Mouse (Mus musculus) midbrain, embryonic 11.5 days (tissue): ENCODE measurements around the gene Eci1. TPM values are rescaled to one million over a fixed set of nuclear protein-coding genes. Genes with fewer than 3 reads are reported as not detected.

ENCODE experiments used
- ATAC-seq: fragments of 200-750 bp; cut with Nextera tagmentation; 2 replicates; pipeline ENCODE4 v1.8.0; 2017; ENCODE audit warnings: moderate TSS enrichment, moderate library complexity; ENCODE audit not compliant: low FRiP score
- DNase-seq: peaks from one replicate; pipeline ENCODE4 v3.0.0; 2015; ENCODE audit warnings: low spot score; ENCODE audit errors: missing footprints
- H3K27ac ChIP-seq: fragments of 300-500 bp; sonication (generic); 2 replicates; pipeline ENCODE4 v1.5.1; 2014; ENCODE audit warnings: low read depth, low read length
- H3K27me3 ChIP-seq: fragments of 300-500 bp; sonication (generic); 2 replicates; pipeline ENCODE4 v1.6.1; 2014; ENCODE audit warnings: mild to moderate bottlenecking, low read length, moderate library complexity, mixed read lengths; ENCODE audit not compliant: control insufficient read depth, insufficient read depth
- H3K36me3 ChIP-seq: fragments of 300-500 bp; sonication (generic); 2 replicates; pipeline ENCODE4 v1.6.1; 2014; ENCODE audit warnings: mild to moderate bottlenecking, low read length, moderate library complexity, mixed read lengths; ENCODE audit not compliant: control insufficient read depth, insufficient read depth
- H3K4me1 ChIP-seq: fragments of 300-500 bp; sonication (generic); 2 replicates; pipeline ENCODE4 v1.6.1; 2014; ENCODE audit warnings: low read length; ENCODE audit not compliant: control insufficient read depth, insufficient read depth
- H3K4me2 ChIP-seq: fragments of 300-500 bp; sonication (generic); 2 replicates; pipeline ENCODE4 v1.6.1; 2014; ENCODE audit warnings: mild to moderate bottlenecking, moderate library complexity
- H3K4me3 ChIP-seq: fragments of 300-500 bp; sonication (generic); 2 replicates; pipeline ENCODE4 v1.5.1; 2014; ENCODE audit warnings: low read depth, low read length
- H3K9ac ChIP-seq: fragments of 300-500 bp; sonication (generic); 2 replicates; pipeline ENCODE4 v1.6.1; 2014; ENCODE audit warnings: low read length
- H3K9me3 ChIP-seq: fragments of 300-500 bp; sonication (generic); 2 replicates; pipeline ENCODE4 v1.6.1; 2016; ENCODE audit warnings: low read length; ENCODE audit not compliant: control insufficient read depth
- WGBS: fragments of 180-500 bp; shearing (Covaris S2); extraction: QIAGEN DNeasy Blood & Tissue Kit; methylation state at CpG from one replicate; pipeline ENCODE4 v1.1.7; 2014; 5-methylcytosine and 5-hydroxymethylcytosine counted together
- polyA plus RNA-seq: library from polyadenylated mRNA; unstranded; fragments of >200 nt; fragmentation: Nextera tagmentation; extraction: Ambion mirVana; gene quantifications from 2 replicates; pipeline ENCODE4 v1.2.1, GENCODE M21; 2014

Gene Eci1
- polyA plus RNA-seq, 1 experiment from 2014 or later: 59.5 TPM

DNA sequence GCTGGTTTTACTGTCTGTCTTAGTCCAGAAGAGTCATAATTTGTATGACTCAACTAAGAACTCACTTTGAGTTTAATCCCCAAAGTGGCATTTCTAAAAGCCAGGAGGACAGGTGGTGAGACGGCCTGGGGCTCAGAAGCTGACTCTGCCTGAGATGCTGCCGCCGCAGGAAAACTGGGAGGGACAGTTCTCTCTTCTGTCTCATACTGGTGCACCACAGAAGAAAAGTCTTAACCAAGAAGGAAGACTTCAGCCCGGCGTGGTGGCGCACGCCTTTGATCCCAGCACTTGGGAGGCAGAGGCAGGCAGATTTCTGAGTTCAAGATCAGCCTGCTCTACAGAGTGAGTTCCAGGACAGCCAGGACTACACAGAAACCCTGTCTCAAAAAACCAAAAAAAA is 536 bp upstream of the Eci1 start:
- no peak overlapping the region for H3K27ac ChIP-seq
- no peaks in the 10 kb centered on the region for H3K9me3 ChIP-seq
- no peak overlapping the region for H3K4me2 ChIP-seq
- DNase-seq: peak; percentile 66
- H3K4me1 ChIP-seq: peaks cover 5% of the 10 kb centered on the region; the same call in 1 of the 2 replicates
- peaks cover 31% of the 10 kb centered on the region for H3K36me3 ChIP-seq
- no peak overlapping the region for H3K9ac ChIP-seq
- ATAC-seq: no peak
- H3K4me3 ChIP-seq: peak overlapping the region; percentile 63; the same call in 1 of the 2 replicates
- H3K27me3 ChIP-seq: no peaks in the 10 kb centered on the region
- WGBS: 93% methylated on average over 7 of the region's 7 CpGs

DNA sequence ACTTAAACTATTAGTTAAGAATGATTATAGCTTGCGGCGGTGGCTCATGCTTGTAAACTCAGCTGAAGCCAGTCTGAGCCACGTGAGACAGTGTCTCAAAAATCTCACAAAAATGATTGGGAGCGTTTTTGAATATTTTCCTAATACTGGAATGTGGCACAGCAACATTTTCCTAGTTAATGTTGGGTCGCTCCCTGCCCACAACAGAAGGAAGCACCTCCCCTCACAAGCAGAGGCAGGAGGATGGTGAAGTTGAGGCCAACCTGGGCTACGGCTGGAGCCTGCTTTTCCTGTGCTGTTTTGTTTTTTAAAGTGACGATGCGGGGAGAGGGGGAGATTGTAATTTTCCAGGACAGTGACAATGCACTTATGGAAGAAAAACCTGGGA is 723 bp downstream of the Eci1 start:
- Histone ChIP-seq H3K4me2 (peak overlapping the region; percentile 38), H3K9ac (peak overlapping the region; percentile 82), H3K27me3 (no peaks in the 10 kb centered on the region), H3K36me3 (peaks cover 19% of the 10 kb centered on the region), H3K27ac (no peak overlapping the region), H3K4me1 (peaks cover 5% of the 10 kb centered on the region; the same call in 1 of the 2 replicates), H3K4me3 (peak overlapping the region; percentile 63), H3K9me3 (no peaks in the 10 kb centered on the region)
- no peak for ATAC-seq
- WGBS: 9% methylated on average over 8 of the region's 8 CpGs
- DNase-seq: peak; percentile 88

DNA sequence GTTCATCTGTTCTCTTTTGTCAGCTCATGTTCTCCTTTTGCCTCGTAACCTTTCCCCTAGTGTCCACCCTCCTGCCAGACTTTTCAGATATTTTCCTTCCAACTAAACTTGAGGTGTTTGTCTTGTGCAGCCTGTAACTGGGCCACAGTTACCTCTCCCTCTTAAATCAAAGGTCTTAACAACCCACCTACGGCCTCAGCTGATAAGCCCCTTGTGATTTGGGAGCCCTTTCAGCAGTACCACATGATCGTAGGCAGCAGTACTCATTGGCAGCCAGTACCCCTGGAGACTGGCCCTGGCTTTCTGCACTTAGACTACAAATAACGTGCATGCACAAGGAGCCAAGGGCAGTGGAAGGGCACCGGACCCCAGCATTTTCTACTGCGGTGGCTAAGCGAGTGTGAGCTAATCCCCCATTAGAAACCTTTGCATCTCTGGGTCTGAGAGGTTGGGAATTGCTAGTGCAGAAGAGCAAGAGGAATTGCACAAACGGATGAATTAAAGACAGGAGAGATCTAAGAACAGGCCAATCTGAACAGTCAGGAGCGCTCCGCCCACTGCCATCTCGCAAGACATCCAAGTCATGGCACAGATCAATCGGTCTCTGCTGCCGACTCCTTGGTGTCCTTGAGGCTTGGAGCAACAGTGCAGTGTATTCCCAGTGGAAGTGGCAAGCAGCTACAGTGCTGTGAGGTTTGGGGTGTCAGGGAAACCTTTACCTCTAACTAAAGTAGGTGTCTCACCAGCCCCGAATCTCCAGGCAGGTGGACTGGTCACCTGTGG is 3.0 kb downstream of the Eci1 start:
- ATAC-seq: no peak
- peaks cover 5% of the 10 kb centered on the region; the same call in 1 of the 2 replicates for H3K36me3 ChIP-seq
- 89% methylated on average over 14 of the region's 14 CpGs for WGBS

GRCm38 (mm10) chr17:24437016-24437415 is 10.6 kb downstream of the Eci1 start:
- peak; percentile 59; the same call in 1 of the 2 replicates for ATAC-seq
- DNase-seq: peak; percentile 90
- no peak overlapping the region for H3K4me3 ChIP-seq
- no peak overlapping the region for H3K27ac ChIP-seq
- H3K9me3 ChIP-seq: no peaks in the 10 kb centered on the region
- 77% methylated on average over 5 of the region's 5 CpGs for WGBS
- H3K9ac ChIP-seq: no peak overlapping the region
- H3K36me3 ChIP-seq: peaks cover 14% of the 10 kb centered on the region
- H3K4me1 ChIP-seq: no peaks in the 10 kb centered on the region
- H3K27me3 ChIP-seq: no peaks in the 10 kb centered on the region
- no peak overlapping the region for H3K4me2 ChIP-seq

More for the DNA sequence above, 3.0 kb downstream of the Eci1 start:
- Histone ChIP-seq H3K9me3 (no peaks in the 10 kb centered on the region), H3K27ac (no peak overlapping the region), H3K4me3 (no peak overlapping the region), H3K4me2 (no peak overlapping the region), H3K27me3 (no peaks in the 10 kb centered on the region), H3K4me1 (peaks cover 5% of the 10 kb centered on the region; the same call in 1 of the 2 replicates), H3K9ac (no peak overlapping the region)
- DNase-seq: peak; percentile 81

- H3K36me3 ChIP-seq: peaks cover 27% of the 10 kb centered on the region
- H3K4me2 ChIP-seq: no peak overlapping the region
Measured at GRCm38 (mm10) chr17:24440377-24440776, 13.9 kb downstream of the Eci1 start.

DNA sequence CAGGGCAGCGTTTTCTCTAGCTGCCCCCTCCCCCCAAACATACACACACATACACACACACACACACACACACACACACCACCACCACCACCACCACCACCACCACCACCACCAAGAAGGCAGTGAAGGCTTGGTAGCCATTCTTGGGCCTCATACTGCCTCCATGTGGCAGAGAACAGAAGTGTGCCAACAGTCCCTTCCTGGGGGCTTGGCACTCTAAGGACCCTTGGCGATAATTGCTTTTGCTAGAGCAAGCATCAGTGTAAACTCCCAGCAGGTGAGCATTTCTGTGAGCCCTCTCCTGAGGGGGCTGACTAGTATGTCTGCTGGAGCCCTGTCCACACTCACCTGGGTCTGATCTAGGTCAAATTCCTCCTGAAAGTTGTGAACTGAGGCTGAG is 14.7 kb downstream of the Eci1 start:
- H3K9ac ChIP-seq: no peak overlapping the region
- no peak overlapping the region for H3K27ac ChIP-seq
- peaks cover 33% of the 10 kb centered on the region for H3K36me3 ChIP-seq
- H3K4me2 ChIP-seq: no peak overlapping the region
- 48% methylated on average over 2 of the region's 2 CpGs for WGBS
- H3K9me3 ChIP-seq: no peaks in the 10 kb centered on the region
- no peaks in the 10 kb centered on the region for H3K27me3 ChIP-seq
- DNase-seq (no peak), ATAC-seq (no peak)
- H3K4me1 ChIP-seq: no peaks in the 10 kb centered on the region
- no peak overlapping the region for H3K4me3 ChIP-seq

More at GRCm38 (mm10) chr17:24440377-24440776, 13.9 kb downstream of the Eci1 start:
- no peak for ATAC-seq
- Histone ChIP-seq H3K4me3 (no peak overlapping the region), H3K9me3 (no peaks in the 10 kb centered on the region), H3K4me1 (no peaks in the 10 kb centered on the region), H3K9ac (no peak overlapping the region), H3K27me3 (no peaks in the 10 kb centered on the region), H3K27ac (no peak overlapping the region)
- 95% methylated on average over 8 of the region's 8 CpGs for WGBS
- no peak for DNase-seq

DNA sequence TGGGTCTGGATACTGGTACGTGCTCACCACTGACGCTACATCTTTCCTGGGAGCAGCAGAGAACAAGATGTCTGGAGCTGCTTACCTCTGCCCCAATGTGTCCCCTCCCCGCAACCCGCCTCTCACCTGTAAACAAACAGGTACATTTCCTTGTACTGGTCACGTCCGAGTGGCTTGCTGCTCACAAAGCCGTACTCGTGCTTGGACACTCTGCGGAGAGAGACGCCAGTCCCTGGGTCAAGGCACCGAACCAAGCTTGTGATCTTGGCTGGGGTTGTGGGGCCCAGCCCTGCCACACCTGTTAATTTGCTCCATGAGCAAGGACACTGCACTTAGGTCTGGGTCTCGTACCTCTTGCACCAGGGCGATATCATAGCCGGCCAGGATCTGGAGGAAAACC is 15.7 kb downstream of the Eci1 start:
- Histone ChIP-seq H3K27ac (no peak overlapping the region), H3K4me2 (no peak overlapping the region), H3K4me1 (no peaks in the 10 kb centered on the region), H3K27me3 (no peaks in the 10 kb centered on the region), H3K4me3 (no peak overlapping the region), H3K9me3 (no peaks in the 10 kb centered on the region), H3K36me3 (peaks cover 40% of the 10 kb centered on the region), H3K9ac (no peak overlapping the region)
- DNase-seq (no peak), ATAC-seq (no peak)
- WGBS: 94% methylated on average over 14 of the region's 14 CpGs

DNA sequence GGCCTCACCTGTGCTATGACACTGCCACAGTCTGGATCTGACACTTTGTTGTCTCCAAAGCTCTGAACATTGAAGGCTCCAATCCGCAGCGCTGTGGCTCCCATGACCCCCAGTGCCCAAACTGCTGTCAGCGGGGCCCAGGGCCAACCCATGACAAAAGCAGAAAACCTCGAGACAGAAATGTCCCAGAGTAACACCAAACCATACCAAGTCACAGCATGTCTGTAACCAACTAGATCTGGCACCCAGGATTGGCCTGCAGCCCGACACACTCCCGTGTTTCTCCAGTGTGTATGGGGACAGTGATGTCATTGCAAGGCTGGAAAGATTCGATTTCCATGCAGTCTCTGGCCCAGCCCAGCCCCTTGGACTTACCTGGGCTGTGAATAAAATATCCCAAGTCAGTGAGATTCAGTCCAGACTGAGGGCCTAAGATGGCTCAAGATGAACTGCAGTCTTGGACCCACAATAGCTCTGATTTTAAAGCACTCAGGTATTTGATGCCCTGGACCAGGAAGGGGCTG is 16.3 kb downstream of the Eci1 start, which contains the start of gene Dnase1l2:
Gene Dnase1l2, minus strand, starts transcription at position 474 of the 524 bp plus-strand sequence.
- Histone ChIP-seq H3K4me1 (no peaks in the 10 kb centered on the region), H3K27ac (no peak within 1 kb of the TSS), H3K4me2 (no peak within 1 kb of the TSS), H3K9me3 (no peaks in the 10 kb centered on the region), H3K9ac (no peak within 1 kb of the TSS), H3K36me3 (peaks cover 39% of the 10 kb centered on the region), H3K4me3 (no peak within 1 kb of the TSS), H3K27me3 (no peaks in the 10 kb centered on the region)
- ATAC-seq: no peak
- 85% methylated on average over 7 of the region's 7 CpGs for WGBS
- DNase-seq: no peak

DNA sequence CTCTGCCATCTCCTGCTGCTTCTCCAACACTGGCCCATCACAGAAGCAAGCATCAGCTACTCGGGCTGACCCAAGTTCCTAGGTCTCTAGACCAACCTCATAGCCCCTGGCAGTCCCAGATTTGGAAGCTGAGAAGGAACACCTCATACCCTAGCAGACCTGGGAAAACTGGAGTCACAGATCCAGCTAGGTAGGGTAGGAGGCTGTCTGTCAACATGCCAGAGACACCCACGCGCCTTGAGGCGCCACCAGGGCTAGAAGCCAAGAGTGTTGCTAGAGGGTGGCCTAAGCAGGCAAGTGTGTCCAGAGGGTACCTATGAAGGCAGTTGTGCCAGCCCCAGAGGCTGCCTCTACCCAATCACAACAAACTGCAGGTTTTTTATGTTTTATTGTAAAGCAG is 17.0 kb downstream of the Eci1 start:
- no peak overlapping the region for H3K4me3 ChIP-seq
- DNase-seq (no peak), ATAC-seq (no peak)
- 89% methylated on average over 4 of the region's 4 CpGs for WGBS
- H3K4me1 ChIP-seq: no peaks in the 10 kb centered on the region
- H3K9ac ChIP-seq: no peak overlapping the region
- H3K36me3 ChIP-seq: peaks cover 40% of the 10 kb centered on the region
- H3K4me2 ChIP-seq: no peak overlapping the region
- no peak overlapping the region for H3K27ac ChIP-seq
- no peaks in the 10 kb centered on the region for H3K9me3 ChIP-seq
- H3K27me3 ChIP-seq: no peaks in the 10 kb centered on the region
